Mouse (Mus musculus) granulocyte monocyte progenitor cell, adult 5-6 weeks (primary cell): Measurements from ENCODE around the gene Tagln2. TPM values are rescaled to one million over a fixed set of nuclear protein-coding genes. Genes with fewer than 3 reads are reported as not detected.
A peak's percentile ranks its signal among the peaks of the same experiment; 100 is the strongest.

Source experiments
- ATAC-seq: replicated peaks from 2 replicates; pipeline ENCODE4 v1.8.0; 2016; ENCODE audit warnings: mild to moderate bottlenecking, moderate TSS enrichment, inconsistent platforms; ENCODE audit not compliant: poor library complexity, severe bottlenecking
- total RNA-seq, 2 experiments: library from RNA; stranded (forward) in 1 of 2; stranded (reverse) in 1 of 2; fragments of 200-712, 200-1000 nt in 1 of 2; fragments of >200 nt in 1 of 2; fragmentation: Nextera tagmentation in 1 of 2; gene quantifications; 2 replicates each; pipeline ENCODE4 v1.2.3; 2014 to 2017

The Tagln2 gene
- 629 and 731 TPM in 2 replicates for total RNA-seq (2014; fragmentation: Nextera tagmentation)
- total RNA-seq (2017): 281 and 350 TPM in 2 replicates

- ATAC-seq: peak; percentile 29
These were observed at the start of gene Tagln2 for GRCm38 (mm10) chr1:172499765-172500441. Gene Tagln2 (plus strand): TSS chr1:172500047.

- ATAC-seq: no peak
These were observed 49.6 kb upstream of the Tagln2 start for GRCm38 (mm10) chr1:172450226-172450625.

GRCm38 (mm10) chr1:172450848-172451470 is 48.9 kb upstream of the Tagln2 start:
- ATAC-seq: peak; percentile 53

- ATAC-seq: no peak
These were observed 46.9 kb upstream of the Tagln2 start for GRCm38 (mm10) chr1:172452911-172453310.

- no peak for ATAC-seq
These were observed 46.0 kb upstream of the Tagln2 start for GRCm38 (mm10) chr1:172453810-172454209.

GRCm38 (mm10) chr1:172455416-172455815 is 44.4 kb upstream of the Tagln2 start:
- peak; percentile 36; the same call in 1 of the 2 replicates for ATAC-seq

GRCm38 (mm10) chr1:172456001-172456677 is 43.7 kb upstream of the Tagln2 start:
- peak; percentile 91 for ATAC-seq

GRCm38 (mm10) chr1:172457196-172457595 is 42.7 kb upstream of the Tagln2 start:
- ATAC-seq: no peak

- ATAC-seq: no peak
These were observed 41.8 kb upstream of the Tagln2 start for GRCm38 (mm10) chr1:172458041-172458440.

- ATAC-seq: no peak
These were observed 38.2 kb upstream of the Tagln2 start for GRCm38 (mm10) chr1:172461602-172462001.

- no peak for ATAC-seq
These were observed 37.3 kb upstream of the Tagln2 start for GRCm38 (mm10) chr1:172462534-172462933.

GRCm38 (mm10) chr1:172463387-172464333 is 36.2 kb upstream of the Tagln2 start:
- peak; percentile 53 for ATAC-seq

GRCm38 (mm10) chr1:172468301-172468877 is 31.5 kb upstream of the Tagln2 start:
- ATAC-seq: no peak

- no peak for ATAC-seq
These were observed 30.5 kb upstream of the Tagln2 start for GRCm38 (mm10) chr1:172469373-172469772.

- ATAC-seq: 0 out of 2 replicates have a peak, but pooled peaks have one; percentile 37
These were observed 29.9 kb upstream of the Tagln2 start for GRCm38 (mm10) chr1:172469810-172470448.

- ATAC-seq: no peak
These were observed 26.9 kb upstream of the Tagln2 start for GRCm38 (mm10) chr1:172472909-172473308.

GRCm38 (mm10) chr1:172474196-172474595 is 25.7 kb upstream of the Tagln2 start:
- ATAC-seq: no peak

- peak; percentile 92 for ATAC-seq
These were observed 24.6 kb upstream of the Tagln2 start, which contains the start of gene Slamf9 for GRCm38 (mm10) chr1:172475054-172475741. Gene Slamf9 (plus strand): TSS chr1:172475358.

- peak; percentile 33 for ATAC-seq
These were observed 21.8 kb upstream of the Tagln2 start for GRCm38 (mm10) chr1:172478020-172478419.
